21 mouse cellular contexts compared by ENCODE assay signal in the genomic region with DNA sequence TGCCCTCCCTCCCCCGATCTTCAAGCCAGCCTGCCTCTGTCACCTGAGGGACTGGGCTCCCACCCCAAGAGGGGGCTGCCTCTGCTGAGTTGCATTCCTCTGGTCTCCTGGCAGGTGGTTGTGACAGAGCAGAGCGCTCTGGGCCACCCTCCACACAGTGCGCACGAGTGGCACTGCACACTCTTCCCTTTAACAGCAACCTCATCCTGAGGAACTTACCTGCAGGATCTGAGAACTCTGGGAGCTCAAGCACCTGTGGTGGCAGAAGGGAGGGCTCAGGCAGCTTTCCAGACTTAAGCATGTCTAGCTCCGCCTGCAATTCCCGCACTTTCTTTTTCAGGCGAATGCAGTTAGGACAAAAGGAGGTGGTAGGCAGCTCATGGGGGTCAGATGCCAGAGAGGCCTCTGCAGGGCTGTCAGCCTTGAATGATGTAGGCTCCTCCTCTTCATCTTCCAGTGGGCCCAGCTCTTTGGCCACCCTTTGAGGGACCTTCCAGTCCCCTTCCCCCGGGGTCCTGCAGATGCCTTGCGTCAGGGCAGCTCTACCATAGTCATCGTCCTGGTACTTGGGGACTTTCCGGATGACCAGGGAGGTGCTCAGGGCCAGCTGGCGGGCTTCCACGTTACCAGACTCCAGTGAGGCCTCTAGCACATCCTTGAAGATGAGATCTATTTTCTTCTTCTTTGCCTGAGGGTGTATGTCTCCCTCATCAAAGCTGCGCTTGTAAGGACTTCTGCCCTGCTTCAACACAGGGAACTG.
DNase-seq lines count a peak whose midpoint lies in the region; ATAC-seq lines count a peak whose summit lies in the region.
"Had no signal": no experiment of that assay in that cellular context is flagged by ENCODE, and none has a peak within 500 bp of the region (broad histone marks: within the 10 kb centered on the region; RNA-seq: fewer than 3 reads in every experiment).

No protein-coding gene starts in this region.

- H3K27me3 ChIP-seq in embryonic facial prominence, embryonic 15.5 days = no peaks in the 10 kb centered on the region
- no peaks in the 10 kb centered on the region for H3K27me3 ChIP-seq in embryonic facial prominence, embryonic 10.5 days (replicated peaks; ENCODE audit: low read depth, poor library complexity, severe bottlenecking)
- H3K27me3 ChIP-seq: forebrain, embryonic 15.5 days; heart, embryonic 13.5 days; midbrain, embryonic 12.5 days had no signal

- no peak overlapping the region for H3K4me3 ChIP-seq in embryonic facial prominence, embryonic 15.5 days (replicated peaks)
- H3K4me3 ChIP-seq in embryonic facial prominence, embryonic 10.5 days = no peak overlapping the region
- H3K4me3 ChIP-seq: erythroblast, embryonic 14.5 days; forebrain, embryonic 15.5 days; gastrocnemius, adult 2 months; heart, embryonic 13.5 days; midbrain, embryonic 12.5 days had no signal

- ATAC-seq in embryonic facial prominence, embryonic 15.5 days (ENCODE audit: insufficient number of reproducible peaks, low FRiP score, low TSS enrichment, low read depth) = peak; percentile 56; the same call in 1 of the 2 replicates
- ATAC-seq: CD4-positive, CD25-positive, alpha-beta regulatory T cell, adult 4 months; forebrain, embryonic 15.5 days; hindbrain, embryonic 16.5 days had no signal

- 74% methylated on average over 14 of the region's 14 CpGs for WGBS in embryonic facial prominence, embryonic 15.5 days
- 75% methylated on average over 14 of the region's 14 CpGs for WGBS in embryonic facial prominence, embryonic 10.5 days

- H3K4me2 ChIP-seq in embryonic facial prominence, embryonic 15.5 days (replicated peaks) = no peak overlapping the region
- H3K4me2 ChIP-seq: forebrain, embryonic 15.5 days; heart, embryonic 13.5 days; liver, embryonic 11.5 days; midbrain, embryonic 12.5 days had no signal

- no peak overlapping the region for H3K9ac ChIP-seq in embryonic facial prominence, embryonic 15.5 days
- H3K9ac ChIP-seq: forebrain, embryonic 15.5 days; heart, embryonic 13.5 days; midbrain, embryonic 12.5 days had no signal

- peaks cover 83% of the 10 kb centered on the region for H3K36me3 ChIP-seq in embryonic facial prominence, embryonic 15.5 days
- peaks cover 85% of the 10 kb centered on the region for H3K36me3 ChIP-seq in embryonic facial prominence, embryonic 10.5 days (replicated peaks)

- 0 out of 2 replicates have a peak, but pooled peaks cover 4% of the 10 kb centered on the region for H3K4me1 ChIP-seq in embryonic facial prominence, embryonic 15.5 days
- H3K4me1 ChIP-seq in embryonic facial prominence, embryonic 10.5 days = peaks cover 8% of the 10 kb centered on the region
- H3K4me1 ChIP-seq: forebrain, embryonic 15.5 days; heart, embryonic 13.5 days; midbrain, embryonic 12.5 days had no signal

- no peak for DNase-seq in embryonic facial prominence, embryonic 10.5 days (ENCODE audit: low spot score)
- peak; percentile 48 for DNase-seq in 3134 (ENCODE audit: extremely low read depth, insufficient read length, low spot score)
- DNase-seq in Muller cell, postnatal 12 days (ENCODE audit: inconsistent ontology term) = peak; percentile 64
- peak; percentile 38 for DNase-seq in lung, postnatal 14 days
- no peak for DNase-seq in left cerebral cortex, adult 18-20 months (ENCODE audit: low spot score in 2 of 2)
- no peak for DNase-seq in layer of hippocampus, postnatal 25 days (ENCODE audit: extremely low spot score in 1 of 2, low spot score in 1 of 2)
- DNase-seq: gastrocnemius, adult 2 months; heart, adult 11 months; heart, postnatal 36 days; layer of hippocampus, postnatal 36 days; left cerebral cortex, postnatal 4 days; right cerebral cortex, postnatal 4 days had no signal

- no peak overlapping the region for H3K27ac ChIP-seq in embryonic facial prominence, embryonic 15.5 days (replicated peaks)
- no peak overlapping the region for H3K27ac ChIP-seq in embryonic facial prominence, embryonic 10.5 days (replicated peaks)
- H3K27ac ChIP-seq: forebrain, embryonic 15.5 days; gastrocnemius, adult 2 months; heart, embryonic 13.5 days; macrophage; midbrain, embryonic 12.5 days had no signal

- H3K9me3 ChIP-seq in embryonic facial prominence, embryonic 15.5 days (replicated peaks) = no peaks in the 10 kb centered on the region
- no peaks in the 10 kb centered on the region for H3K9me3 ChIP-seq in embryonic facial prominence, embryonic 10.5 days
- H3K9me3 ChIP-seq: forebrain, embryonic 15.5 days; heart, embryonic 13.5 days; midbrain, embryonic 12.5 days had no signal

Comparison
In these comparisons a context has a peak if more than half of its experiments do, and no peak if none do; other contexts are left out.
1. DNase-seq: peak in 3134 (single experiment), Muller cell, postnatal 12 days (single experiment) and lung, postnatal 14 days (single experiment); none in embryonic facial prominence, embryonic 10.5 days (single experiment), left cerebral cortex, adult 18-20 months (0 of 2) and layer of hippocampus, postnatal 25 days (0 of 2).